Mouse (Mus musculus) liver, postnatal 0 days (tissue): Measurements from ENCODE around the gene Slc25a51.

ENCODE experiments used
- CTCF ChIP-seq: sonication (generic); IDR thresholded peaks from 2 replicates; pipeline ENCODE4 v1.5.1; 2016; ENCODE audit warnings: antibody characterized with exemption, low read depth
- EP300 ChIP-seq: IDR thresholded peaks from 2 replicates; pipeline ENCODE4 v1.6.1; 2016; ENCODE audit warnings: antibody characterized with exemption, low read depth, mild to moderate bottlenecking

- no peak for TF ChIP-seq CTCF
- no peak for TF ChIP-seq EP300
These were observed 22.8 kb upstream of the Slc25a51 start for GRCm38 (mm10) chr4:45431316-45431715.
